Mouse (Mus musculus) adrenal gland, postnatal 10 days (tissue): Measurements from ENCODE around the gene Calu. TPM values are rescaled to one million over a fixed set of nuclear protein-coding genes. Genes with fewer than 3 reads are reported as not detected.
"Not testable (repeated sequence)": the region's sequence is repeated elsewhere in the genome, so short reads cannot be mapped to it uniquely, and the experiment has no call there.

Source experiments
- DNase-seq: peaks from one replicate; pipeline ENCODE4 v3.0.0; 2021; ENCODE audit warnings: mixed read lengths
- long read RNA-seq, 2 experiments: library from polyadenylated mRNA; stranded (forward); transcript quantifications; one replicate each; pipeline ENCODE4 v2.0.0; 2021
- total RNA-seq, 2 experiments: library from RNA; stranded (reverse); gene quantifications; 2 replicates each; pipeline ENCODE4 v1.2.3; 2021

Gene Calu
- total RNA-seq: 100 to 1,000 TPM; 194 TPM
- long read RNA-seq, experiment 1, transcript Calu-202 (7 exons, 2,670 nt): minor isoform, 27 of 121 reads
- long read RNA-seq, experiment 1, transcript Calu-201 (7 exons, 3,229 nt): major isoform, 48 of 121 reads
- long read RNA-seq, experiment 1, partial matches to known transcripts: 4 of 121 reads
- long read RNA-seq, experiment 1, other reads (novel, unspliced or antisense): 42 of 121 reads
- long read RNA-seq, experiment 2, transcript Calu-202 (7 exons, 2,670 nt): minor isoform, 39 of 115 reads
- long read RNA-seq, experiment 2, transcript Calu-201 (7 exons, 3,229 nt): major isoform, 58 of 115 reads
- long read RNA-seq, experiment 2, partial matches to known transcripts: 6 of 115 reads
- long read RNA-seq, experiment 2, other reads (novel, unspliced or antisense): 12 of 115 reads

- DNase-seq: peak; percentile 100
Observed at GRCm38 (mm10) chr6:29347665-29348370, at the start of gene Calu. Gene Calu, plus strand, starts transcription at chr6:29348069.

DNA sequence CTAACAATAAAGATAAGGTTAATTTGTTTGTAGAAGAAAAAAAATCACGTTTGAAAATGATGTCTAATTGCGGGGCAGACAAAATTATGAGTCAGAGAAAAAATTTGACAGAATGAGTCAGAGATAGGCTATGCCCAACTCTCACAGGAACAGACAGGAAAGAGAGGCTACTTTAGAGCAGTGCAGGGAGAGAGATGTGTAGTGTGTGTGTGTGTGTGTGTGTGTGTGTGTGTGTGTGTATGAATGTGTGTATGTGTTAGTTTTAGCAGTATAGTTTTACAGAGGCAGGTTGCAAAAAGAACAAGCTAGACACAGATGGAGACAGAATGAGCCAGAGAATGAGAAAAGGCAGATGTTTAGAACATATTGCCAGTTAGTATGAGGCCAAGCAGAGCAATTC, 48.8 kb upstream of the Calu start:
- DNase-seq: no peak

DNA sequence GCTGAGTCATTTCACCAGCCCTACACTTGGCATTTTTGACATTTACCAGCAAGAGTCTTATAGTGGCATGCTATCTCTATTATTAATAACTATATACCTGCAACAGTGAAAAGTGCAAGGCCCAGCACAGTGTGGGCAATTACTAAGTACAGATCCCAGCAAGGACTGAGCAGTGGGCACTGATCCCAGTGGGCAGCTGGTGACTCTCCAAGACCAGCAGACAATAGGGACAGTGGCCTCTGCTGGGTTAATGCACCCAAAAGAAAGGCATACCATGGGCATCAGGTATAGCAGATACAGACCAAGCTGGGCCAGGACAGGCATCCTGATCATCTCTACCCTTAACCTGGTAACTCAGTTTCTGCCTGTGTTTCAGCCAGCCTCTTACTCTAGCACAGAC, 44.6 kb upstream of the Calu start:
- DNase-seq: no peak

DNA sequence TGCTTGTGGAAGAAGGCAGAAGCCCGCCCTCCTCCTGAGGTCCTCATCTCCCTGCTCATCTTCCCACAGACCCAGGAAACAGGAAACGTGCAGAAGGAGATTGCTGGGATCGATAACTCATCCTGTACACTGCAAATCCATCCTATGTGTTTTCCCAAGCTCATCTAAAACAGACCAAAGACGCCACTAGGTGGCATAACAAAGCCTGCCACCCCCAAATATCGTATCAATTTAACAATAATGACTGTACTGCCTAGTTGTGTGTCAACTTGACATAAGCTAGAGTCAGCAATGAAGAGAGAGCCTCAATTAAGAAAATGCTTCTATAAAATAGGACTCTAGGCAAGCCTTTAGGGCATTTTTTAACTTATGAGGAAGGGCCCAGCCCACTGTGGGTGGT, 44.1 kb upstream of the Calu start:
- DNase-seq: no peak

GRCm38 (mm10) chr6:29305462-29305861, 42.4 kb upstream of the Calu start:
- no peak for DNase-seq

DNA sequence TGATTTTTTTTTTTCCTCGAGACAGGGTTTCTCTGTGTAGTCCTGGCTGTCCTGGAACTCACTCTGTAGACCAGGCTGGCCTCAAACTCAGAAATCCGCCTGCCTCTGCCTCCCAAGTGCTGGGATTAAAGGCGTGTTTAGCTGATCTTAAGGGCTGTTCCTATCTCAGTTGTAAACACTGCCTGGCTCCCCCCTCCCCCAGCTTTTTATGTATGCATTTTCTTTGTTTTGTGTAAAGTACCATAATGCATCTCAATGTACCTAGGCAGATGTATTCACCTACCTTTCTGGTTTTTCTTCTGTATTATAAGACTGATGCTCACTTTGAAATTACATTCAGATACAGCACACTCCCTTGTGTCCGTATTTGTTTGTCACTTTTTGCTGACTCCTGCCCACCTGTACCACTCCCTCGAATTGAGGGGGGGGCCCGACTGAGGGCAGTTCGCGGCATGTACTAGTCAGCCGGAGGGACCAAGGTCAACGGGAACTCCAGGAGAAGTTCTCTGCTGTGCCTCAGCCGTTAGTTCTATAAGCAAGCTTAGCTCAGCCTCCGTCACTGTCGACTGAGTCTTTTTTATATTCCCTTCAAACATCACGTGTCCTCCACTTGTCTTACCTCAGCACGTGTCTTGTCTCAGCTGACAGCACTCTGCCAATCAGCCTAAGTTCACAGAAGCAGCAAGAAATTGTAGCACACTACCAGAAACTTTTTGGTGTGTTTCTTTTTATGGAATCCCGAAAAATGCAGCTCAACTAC, 38.8 kb upstream of the Calu start:
- DNase-seq: no peak

GRCm38 (mm10) chr6:29313690-29314202, 34.1 kb upstream of the Calu start:
- no peak for DNase-seq

DNA sequence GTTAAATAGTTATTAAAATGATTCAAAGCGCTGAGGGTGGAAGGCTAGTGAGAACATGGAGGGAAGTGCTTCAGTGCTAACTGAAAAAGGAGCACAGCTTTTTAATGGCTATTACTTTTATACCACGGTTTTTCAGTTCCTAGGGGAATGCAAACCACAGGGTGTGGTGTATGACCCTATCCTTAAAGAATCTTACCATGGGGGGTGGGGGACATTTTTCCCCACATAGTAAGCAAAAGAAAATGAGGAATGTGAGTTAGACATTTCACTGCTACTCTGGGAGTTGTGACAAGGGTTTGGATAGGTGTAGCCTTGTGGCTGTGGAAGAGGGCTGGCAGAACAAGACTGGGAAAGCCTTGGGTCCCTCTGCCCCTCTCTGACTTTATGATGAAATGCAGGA, 30.6 kb upstream of the Calu start:
- DNase-seq: no peak

- DNase-seq: no peak
Observed at GRCm38 (mm10) chr6:29317941-29318340, 29.9 kb upstream of the Calu start.

DNA sequence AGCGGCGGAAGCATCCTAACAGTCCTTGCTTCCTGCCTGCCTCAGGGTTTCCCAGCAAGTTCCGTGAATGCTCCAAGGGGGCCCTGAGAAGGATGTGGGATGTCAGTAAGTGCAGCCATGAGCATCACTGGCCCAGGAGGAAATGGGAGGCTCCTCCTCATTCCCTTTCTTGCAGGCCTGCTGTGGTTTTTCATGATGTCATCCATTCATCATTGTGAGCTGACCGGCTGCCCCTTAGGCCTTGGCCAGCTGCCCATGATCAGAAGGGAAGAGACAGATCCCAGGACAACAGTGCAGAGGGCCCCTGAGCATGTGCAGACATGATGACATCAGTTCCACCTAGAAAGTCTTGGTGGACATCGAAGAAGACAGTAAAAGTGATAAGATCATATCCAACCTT, 29.0 kb upstream of the Calu start, which contains the start of gene Fam71f1:
Gene Fam71f1 (plus strand): TSS at position 262 of the 400 bp plus-strand sequence.
- peak; percentile 71 for DNase-seq

DNA sequence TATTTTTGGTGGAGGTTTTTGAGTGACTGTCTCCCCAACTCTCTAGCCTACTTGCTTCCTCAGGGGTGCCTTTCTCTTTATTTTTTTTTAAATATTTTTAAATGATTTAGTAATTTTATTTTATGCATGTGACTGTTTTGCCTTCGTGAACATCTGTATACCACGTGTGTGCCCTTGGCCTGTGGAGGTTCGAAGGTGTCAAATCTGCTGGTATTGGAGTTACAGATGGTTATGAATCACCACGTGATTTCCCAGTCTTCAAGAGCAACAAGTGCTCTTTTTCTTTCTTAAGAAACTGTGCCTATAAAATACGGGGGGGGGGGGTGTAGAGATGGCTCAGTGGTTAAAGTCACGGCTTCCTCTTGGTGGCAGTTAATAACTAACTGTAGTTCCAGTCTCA, 26.3 kb upstream of the Calu start:
- DNase-seq: no peak

DNA sequence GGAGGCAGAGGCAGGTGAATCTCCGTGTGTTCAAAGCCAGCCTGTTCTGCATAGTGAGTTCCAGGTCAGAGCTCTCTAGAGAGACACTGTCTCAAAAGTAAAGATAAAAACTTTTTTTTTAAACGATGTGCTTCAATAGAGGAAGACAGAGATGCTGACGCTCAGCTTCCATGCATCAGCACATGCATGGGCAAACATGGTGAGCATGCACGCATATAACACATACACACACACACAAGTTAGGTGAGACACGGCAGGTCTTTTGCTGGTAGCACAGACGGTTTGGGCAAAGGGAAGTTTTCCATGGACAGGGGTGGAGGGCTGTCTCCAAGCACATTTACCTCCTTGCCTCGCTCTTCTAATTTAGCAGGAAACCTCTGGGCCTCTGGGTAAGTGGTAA, 25.7 kb upstream of the Calu start:
- DNase-seq: no peak

DNA sequence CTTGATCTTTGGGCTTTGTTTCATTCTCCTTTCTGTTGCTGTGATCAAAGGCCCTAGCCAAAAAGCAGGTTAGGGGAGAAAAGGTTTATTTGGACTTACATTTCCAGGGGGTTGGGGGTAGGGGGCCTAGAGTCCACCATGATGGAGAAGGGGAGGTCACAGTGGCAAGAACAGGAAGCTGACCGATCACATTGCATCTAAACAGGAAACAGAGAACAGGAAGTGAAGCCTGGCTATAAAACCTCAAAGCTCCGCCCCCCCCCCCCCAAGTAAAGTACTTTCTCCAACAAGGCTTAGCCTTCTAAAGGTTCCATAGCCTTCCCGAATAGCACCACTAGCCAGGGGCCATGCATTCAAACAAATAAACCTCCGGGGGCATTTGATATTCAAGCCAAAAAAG, 25.1 kb upstream of the Calu start:
- no peak for DNase-seq

DNA sequence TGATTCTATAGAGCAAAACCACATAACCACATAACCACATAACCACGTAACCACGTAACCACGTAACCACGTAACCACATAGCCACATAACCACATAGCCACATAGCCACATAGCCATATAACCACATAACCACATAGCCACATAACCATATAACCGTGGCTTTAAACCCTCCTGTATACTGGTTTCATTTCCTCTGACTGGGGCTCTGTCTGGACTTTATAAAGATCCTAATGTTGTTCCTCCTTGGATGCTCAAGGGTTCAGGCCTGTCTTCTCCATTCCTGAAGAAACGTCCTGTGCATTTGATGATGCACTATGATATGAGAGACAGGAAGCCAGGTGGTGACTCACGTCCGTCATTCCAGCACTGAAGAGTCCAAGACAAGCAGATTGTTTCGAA, 20.9 kb upstream of the Calu start:
- DNase-seq: no peak

GRCm38 (mm10) chr6:29329514-29329913, 18.4 kb upstream of the Calu start:
- no peak for DNase-seq

- not testable (repeated sequence) for DNase-seq
Observed at GRCm38 (mm10) chr6:29346512-29346911, 1.4 kb upstream of the Calu start.

GRCm38 (mm10) chr6:29347189-29347588, 680 bp upstream of the Calu start:
- no peak for DNase-seq

GRCm38 (mm10) chr6:29348371-29348724, 479 bp downstream of the Calu start:
- DNase-seq: peak; percentile 67

- DNase-seq: no peak
Observed at GRCm38 (mm10) chr6:29351613-29352012, 3.7 kb downstream of the Calu start.

- no peak for DNase-seq
Observed at GRCm38 (mm10) chr6:29352816-29353215, 4.9 kb downstream of the Calu start.

DNA sequence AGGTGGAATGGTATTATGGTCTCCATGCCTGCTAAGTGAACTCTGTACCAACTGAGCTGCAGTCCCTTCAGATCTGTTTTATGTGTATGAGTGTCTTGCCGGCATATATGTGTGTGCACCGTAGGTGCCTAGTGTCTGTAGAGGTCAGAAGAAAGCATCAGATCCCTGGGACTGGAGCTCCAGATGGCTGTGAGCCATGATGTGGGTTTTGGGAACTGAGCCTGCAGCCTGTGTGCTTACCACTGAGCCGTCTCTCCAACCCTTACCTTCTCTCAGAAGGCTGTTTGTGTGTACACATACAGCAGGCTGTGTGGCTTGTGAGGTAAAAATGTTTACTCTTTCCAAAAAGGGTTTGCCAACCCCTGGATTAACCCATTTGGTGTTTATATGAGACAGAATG, 11.5 kb downstream of the Calu start:
- DNase-seq: no peak

- DNase-seq: no peak
Observed at GRCm38 (mm10) chr6:29360211-29360610, 12.3 kb downstream of the Calu start.
